Mouse (Mus musculus) thymus, adult 18-20 months (tissue): ENCODE measurements around the gene Ulk4.

ENCODE experiments used
- DNase-seq, 2 experiments: peaks; one replicate each; pipeline ENCODE4 v3.0.0; 2022; ENCODE audit warnings: mixed read lengths in 2 of 2

Ulk4 gene

DNA sequence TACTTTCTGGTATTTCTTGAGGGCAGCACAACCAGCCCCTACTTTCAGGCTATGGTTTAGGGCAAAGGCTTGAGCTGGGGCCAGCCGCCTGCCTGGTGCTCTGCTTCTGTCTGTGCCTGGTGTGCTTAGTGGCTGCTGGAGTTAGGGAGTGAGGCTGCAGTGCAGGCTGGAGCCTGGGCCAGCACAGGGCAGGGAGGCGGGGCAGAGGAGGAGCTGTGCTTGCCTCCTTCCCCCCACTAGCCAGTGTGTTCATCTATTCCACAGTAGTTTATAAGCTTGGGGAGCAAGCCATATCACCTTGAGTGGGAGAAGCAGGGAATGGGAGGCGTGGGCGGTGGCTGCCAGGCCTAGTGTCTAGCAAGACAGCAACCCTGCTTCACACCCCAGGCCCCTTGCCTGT is 313.9 kb downstream of the Ulk4 start:
- DNase-seq: no peak

DNA sequence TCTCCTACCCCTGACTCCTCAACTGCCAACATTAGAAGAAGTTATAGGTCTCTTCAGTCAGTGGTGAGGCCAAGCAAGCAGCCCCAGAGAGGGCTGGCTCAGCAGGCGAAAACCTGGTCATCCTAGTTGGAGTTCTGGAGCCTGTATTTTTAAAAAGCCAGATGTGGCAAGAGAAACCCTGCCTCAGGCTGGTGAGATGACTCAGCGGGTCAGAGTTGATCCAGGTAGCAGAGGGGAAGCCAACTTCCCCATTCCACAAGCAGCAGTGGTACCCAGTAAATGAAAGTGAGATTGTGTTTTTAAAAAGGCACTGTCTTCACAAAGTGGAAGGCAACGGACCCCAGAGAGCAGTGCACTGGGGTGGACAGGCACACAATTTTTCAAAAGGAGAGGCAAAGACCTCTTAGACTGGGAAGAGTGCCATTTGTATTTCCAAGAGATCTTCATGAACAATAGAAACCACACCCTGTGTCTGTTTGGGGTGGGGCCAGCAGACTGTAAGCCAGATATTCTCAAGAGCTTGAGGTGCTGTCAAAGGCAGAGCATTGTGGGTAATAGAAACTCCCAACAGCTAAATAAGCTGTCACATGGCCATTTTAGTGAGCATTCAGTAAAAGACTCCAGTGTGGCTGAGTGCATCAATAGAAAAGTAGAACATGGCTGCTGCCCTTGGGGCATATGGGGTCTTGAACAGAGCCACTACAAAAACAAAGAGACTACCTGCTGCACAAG is 314.9 kb downstream of the Ulk4 start:
- DNase-seq: no peak

DNA sequence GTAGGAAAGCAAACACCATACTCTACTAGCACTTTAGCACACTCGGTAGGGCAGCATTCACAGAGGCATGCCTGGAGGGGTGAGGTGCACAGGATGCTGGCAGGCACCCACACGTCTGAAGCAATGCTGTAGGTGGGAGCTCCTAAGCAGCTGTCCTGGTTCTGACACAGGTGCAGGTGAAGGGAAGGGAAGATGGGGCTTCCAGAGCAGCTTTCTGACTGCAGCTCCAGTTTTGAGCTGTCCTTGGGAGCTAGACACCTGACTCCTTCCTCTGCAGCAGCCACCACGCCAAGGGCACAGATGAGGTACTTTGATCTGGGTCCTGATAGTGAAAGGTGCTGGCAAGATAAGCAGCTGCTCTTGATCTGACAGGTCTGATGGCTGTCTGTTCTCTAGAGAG is 315.5 kb downstream of the Ulk4 start:
- peak; percentile 45 to 66 for DNase-seq

DNA sequence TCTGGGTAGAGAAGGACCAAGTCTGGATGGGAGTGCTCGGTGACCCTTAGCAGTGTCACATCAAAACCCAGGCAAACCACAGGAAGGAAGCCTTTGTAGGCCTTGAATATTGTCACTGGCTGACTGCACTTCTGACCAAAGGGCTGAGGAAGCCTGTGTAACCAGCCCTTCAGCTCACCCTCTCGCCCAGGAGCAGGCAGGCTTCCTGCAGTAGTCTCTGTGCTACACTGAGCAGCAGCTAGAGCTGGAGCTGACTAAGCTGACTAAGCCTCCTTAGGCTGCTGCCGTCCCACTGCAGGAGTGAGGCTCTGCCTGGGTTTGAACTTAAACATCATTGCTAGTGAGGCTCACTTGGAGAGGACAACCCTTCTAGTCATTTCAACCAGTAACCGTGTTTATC is 316.4 kb downstream of the Ulk4 start:
- no peak for DNase-seq

DNA sequence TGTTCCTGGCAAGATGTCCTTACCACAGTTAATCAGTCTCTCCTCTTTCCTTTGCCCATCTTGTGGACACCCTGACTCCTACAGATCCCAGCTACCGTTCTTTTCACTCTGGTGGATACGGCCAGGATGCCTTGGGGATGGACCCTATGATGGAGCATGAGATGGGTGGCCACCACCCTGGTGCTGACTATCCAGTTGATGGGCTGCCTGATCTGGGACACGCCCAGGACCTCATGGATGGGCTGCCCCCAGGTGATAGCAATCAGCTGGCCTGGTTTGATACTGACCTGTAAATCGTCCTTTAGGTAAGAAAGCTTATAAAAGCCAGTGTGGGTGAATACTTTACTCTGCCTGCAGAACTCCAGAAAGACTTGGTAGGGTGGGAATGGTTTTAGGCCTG is 317.8 kb downstream of the Ulk4 start:
- no peak for DNase-seq

DNA sequence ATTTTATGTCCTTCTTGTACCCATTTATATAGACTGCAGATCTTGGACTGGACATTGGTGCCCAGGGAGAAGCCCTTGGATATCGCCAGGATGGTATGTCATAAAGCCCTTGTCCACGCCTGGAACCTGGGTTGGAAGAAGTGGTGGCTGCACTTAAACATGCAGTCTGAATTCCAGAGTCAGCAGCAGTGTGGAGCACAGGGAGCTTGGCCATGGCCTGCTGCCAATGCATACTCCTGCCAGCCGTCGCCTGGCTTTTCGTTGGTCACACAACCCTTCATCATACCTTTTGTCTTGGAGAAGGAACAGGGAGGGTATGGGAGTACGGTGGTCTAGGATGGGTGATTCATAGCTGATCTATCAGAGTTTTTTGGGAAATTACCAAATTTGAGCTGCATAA is 318.4 kb downstream of the Ulk4 start:
- DNase-seq: no peak

DNA sequence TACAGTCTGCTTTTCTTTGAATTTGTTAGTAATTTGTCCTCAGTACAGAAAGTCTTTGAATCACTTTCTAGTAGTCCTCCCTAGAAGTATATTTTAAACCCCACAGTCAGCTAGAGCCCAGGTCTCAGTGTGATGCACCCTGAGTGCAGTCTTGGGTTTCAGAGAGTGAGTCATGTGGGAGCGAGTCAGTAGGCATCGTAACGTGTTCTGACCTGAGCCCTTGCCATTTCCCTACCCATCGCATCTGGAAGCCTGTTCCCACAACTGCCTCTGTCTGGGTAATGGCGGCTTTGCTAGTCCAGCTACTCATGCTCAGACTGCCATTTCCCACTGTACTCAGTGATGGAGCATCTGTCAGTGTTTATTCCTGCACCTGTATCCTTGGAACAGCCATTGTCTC is 318.9 kb downstream of the Ulk4 start:
- DNase-seq: no peak

DNA sequence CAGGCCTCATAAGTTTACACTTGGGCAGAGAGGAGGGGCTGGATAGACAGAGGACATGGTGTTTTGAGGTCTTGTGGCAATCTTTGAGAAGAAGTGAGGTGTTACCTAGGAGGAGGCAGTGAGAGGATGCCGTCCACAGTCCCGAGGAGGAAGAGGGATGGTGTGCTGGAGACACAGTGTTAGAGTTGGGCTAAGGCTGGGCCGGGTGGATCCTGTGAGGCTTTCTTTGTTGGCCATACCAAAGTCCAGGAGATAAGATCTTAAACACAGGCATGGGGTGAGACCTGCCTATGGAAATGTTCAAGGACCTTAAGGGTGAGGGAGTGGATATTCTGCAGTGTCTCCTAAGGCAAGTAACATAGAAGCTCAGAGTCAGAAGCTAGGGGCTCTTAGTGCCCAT is 325.1 kb downstream of the Ulk4 start:
- no peak for DNase-seq

DNA sequence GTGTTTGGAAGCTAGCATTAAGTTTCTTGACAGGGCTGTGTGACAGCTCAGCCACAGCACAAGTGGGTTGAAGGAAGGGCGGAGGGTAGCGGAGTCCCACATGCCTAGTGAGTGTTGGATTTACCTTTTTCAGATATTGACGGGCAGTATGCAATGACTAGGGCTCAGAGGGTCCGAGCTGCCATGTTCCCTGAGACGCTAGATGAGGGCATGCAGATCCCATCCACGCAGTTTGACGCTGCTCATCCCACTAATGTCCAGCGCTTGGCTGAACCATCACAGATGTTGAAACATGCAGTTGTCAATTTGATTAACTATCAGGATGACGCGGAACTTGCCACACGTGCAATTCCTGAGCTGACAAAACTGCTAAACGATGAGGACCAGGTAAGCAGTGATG is 326.2 kb downstream of the Ulk4 start:
- DNase-seq: no peak

DNA sequence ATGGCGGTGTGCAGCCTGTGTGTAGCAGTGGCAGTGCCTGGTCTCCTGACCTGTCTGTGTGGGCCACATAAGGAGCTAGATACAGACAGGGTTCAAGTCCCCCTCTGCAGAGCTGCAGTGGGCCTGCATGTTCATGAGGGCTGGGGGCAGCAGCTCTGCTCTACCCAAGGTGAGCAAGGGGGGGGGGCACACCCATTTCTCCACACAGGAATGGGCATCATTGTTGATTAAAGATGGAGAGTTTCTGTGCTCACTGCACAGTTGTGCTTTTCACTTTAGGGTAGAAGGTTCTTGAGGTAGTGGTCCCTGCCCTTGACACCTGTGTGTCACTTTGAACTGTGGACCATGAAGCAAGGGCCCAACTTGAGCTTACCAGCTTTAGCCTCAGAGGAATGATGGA is 328.2 kb downstream of the Ulk4 start:
- DNase-seq: no peak

DNA sequence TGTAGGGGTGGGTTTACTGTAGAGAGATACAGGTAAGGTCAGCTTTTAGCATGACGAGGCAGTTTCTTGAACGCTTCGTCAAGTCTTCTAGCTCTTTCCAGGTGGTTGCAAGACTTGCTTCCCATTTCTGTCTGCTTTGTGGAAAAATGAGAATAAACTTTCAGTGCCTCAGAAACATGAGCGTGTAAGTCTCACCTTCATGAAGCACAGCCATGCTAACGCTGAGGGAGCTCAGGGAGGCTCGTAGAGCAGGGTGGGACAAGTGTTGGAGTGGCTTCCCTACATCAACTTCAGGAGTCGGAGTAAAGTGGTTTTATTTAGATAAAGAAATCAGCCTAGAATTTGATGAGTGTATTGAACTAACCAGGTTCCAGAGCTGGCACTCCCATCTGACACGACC is 330.9 kb downstream of the Ulk4 start:
- DNase-seq: no peak

DNA sequence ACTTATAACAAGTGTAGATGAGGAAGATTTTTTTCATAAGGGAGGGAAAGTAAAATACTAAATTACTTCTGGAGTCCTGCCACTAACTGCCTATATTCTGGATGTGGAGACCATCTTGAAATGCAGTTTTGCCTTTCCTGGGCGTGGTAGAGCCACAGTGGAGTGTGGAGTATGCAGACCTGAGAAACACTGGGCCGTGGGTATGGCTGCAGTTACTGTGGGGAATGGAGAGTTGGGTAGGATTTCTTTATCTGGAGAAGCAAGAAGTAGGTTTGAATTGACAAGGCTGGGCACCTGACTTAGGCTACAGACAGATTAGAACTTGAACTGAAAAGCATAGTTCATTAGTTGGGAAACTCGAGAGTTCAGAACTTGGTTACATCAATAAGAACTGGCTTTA is 332.8 kb downstream of the Ulk4 start:
- DNase-seq: no peak

DNA sequence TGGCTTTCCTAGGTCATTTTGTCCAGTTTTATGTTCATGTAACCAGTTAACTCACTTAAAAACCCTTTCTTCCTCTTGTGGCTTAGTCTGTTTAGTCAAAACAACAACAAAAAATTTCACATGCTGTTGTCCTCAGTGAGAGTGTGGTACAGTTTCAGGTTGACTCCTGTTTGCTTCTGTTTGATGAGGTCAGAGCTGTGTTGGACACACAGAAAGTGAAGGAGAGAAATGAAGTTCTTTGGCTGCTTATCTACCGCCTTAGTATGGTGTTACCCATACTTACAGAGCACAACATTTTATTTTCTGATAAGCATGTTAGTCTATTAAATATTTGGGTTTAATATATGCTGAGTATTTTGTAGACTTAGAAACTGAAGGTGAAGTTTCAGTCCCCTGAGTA is 333.2 kb downstream of the Ulk4 start:
- no peak for DNase-seq

DNA sequence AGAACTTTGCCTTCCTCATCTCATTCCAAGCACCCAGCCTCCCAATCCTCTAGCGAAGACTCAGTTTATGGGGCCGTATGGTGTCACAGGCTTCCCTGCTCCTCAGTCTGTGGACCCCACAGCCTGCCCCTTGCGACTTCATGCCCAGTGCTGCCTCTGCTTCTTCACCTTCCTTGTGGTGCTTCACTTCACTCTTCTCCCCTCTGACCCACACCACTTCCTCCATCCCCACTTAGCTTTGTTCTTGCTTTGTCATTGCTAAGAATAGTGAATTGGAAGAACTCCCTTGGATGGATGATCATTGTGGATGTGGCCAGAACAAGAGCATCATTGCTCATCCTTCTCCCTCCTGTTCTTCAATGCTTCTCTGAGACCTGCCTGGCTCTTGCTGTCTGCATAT is 336.1 kb downstream of the Ulk4 start:
- no peak for DNase-seq

DNA sequence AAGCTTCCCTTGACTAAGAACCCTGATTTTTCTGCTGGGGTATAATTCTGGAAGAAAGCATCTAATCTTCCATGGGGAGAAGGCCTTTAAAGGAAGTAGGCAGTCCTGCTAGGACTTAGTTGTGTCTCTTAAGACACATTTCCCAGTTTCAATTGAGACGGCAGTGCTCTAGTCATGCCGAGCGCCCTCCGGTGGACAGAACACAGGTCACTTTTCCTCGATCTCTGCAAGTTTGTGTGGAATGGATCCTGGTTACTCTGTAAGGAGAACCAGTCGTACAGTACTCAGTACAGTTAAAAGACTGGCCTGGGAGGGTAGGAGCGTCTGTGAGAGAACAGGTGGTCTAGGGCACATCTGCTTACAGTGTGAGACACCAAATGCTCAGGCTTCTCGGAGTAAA is 340.6 kb downstream of the Ulk4 start:
- no peak for DNase-seq

DNA sequence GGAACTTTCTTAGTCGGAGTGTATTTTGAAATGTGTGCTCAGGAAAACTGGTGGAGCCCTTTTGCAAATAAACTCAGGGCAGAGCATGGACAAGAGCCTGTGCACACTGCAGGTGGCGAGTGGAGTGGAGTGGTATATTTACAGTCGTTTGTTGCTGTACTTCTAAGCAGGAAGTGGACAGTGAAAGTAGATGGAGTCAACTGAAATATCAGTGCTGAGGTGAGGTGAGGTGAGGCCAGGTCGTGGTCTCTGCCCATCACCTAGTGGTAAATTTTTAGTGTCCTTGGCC is 341.4 kb downstream of the Ulk4 start:
- no peak for DNase-seq

DNA sequence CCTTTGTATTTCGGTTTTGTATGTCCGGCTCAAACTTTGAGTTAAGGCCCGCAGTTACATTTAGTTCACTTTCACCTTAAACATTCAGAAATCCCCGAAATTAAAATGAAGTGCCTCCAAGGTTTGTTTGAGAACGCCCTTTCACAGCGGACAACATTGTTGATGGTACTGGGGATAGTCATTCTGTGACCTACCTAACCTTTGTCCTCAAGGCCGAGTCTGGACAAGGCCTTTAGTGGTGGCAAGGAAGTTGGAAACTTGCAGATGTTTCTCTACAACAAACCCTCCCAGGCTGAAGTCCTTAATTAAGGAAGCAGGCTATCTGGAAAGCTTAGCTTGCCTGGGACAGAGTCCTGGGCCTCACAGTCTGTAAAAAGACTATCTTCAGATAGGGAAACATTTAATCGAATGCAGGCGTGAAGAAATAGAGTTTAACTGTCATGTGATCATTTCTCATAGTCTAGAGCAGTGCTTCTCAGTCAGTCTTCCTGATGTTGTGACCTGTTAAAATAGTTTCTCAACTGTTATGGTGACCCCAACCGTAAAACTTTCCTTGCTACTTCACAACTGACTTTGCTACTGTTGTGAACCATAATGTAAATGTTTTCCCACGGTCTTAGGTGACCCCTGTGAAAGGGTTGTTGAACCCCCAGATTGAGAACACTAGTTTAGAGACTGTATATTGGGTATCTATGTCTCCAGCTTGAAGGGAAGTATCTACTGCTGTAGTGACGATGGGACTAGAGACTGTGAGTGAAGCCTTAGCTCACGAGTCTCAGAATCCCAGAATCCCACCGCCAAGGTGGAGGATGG is 342.0 kb downstream of the Ulk4 start:
- DNase-seq: no peak

DNA sequence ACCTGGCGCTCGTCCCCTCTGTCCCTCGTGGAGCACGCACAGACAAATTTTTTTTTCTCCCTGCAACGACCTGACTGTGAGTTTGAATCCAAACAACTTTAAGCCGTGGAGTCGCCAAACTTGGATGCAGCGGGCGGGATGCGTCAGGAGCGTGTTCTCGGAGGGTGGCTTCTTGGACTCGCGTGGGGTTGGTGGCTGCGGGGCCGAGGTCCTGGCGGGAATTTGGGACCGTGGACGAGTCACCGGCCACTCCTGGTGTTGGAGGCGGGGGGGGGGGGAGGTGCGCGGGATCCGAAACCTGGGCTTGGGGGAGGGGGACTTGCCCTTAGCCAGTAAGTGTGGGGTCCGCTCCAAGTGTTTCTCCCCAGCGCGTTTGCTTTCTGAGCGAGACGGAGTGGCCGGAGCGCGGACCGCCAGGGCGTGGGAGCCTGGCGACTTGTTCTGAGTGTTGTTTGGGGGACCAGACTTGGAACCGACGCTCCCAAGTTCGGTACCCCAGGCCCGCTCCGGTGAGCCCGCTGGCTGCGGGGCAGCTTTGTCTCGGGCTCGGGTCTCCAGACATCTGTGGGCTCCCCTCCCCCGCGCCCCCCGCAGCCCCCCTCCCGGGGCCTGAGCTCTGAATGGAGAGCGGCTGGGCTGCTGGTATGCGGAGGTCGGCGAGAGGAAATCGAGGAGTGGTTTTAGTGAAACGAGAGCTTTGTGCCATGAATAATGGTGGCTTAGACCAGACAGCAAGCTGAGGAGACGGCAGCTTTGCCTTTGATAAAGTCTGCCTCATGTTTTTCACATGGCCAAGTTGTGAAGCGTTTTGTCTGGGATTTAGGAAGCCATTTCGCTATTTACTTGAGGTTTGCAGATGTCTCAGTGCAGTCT is 342.9 kb downstream of the Ulk4 start:
- peak; percentile 23 to 50 for DNase-seq

DNA sequence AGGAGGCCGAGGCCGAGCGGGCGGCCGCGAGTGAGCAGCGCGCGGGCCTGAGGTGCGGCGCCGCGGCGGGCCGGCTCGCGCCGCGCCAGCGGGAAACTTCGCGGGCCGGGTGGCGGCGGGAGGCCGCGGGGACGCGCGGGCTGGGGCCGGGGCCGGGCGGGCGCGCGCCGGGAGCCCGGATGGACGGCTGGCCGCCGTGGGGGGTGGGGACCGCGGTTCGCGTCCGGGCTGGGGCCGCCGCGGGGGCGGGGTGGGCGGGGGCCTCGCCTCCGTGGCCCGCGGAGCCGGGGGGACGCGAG is 343.5 kb downstream of the Ulk4 start:
- no peak for DNase-seq

DNA sequence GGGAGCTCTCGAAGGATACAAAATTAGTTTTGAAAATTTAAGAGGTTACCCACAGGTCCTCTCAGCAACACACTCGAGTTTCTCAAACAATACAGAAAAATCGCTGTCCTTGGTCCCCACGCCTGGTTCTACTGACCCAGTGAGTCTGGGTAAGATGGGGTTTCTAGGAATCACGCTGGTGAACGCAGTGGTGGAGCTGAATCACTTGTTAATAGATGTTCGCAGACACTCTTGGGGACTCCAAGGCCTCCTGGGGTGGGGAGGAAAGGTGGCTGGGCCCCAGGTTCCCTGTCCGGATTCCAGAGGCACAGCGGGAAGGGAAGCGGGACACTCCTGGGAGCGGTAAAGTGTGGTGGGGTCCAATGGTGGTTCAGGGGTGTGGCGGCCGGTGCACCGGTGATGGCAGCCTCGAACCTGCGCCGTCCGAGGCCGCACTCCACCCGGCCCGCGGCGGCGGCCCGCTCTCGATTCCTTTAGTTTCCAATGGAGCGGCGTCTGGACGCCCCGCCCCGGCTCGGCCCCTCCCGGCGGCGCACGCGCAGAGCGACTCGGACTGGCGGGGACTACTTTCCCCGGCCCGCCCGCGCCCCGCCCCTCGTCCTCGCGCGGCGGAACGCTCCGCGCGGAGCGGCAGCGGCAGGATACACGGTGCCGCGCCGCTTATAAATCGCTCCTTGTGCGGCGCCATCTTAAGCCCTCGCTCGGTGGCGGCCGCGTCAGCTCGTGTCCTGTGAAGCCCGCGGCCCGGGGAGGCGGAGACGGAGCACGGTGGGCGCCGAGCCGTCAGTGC is 344.0 kb downstream of the Ulk4 start:
- DNase-seq: peak; percentile 89 to 92

DNA sequence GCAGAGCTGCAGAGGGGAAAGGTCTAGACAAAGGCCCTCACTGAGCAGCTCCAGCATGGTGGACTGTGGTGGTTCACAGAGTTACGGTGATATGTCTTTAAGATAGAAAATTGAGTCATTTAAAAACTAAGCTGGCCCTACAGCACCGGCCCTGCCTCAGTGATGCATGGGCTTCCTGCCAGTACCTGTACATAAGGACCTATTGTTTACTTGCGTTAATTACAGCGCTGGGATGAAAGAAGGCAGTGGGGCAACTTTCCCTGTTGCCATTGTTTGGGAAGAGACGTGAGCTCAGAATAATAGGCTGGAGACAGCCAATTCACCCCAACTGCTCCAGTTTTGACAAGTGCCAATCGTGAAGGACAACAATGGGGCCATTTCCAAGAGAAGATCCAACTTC is 344.6 kb downstream of the Ulk4 start:
- DNase-seq: no peak

DNA sequence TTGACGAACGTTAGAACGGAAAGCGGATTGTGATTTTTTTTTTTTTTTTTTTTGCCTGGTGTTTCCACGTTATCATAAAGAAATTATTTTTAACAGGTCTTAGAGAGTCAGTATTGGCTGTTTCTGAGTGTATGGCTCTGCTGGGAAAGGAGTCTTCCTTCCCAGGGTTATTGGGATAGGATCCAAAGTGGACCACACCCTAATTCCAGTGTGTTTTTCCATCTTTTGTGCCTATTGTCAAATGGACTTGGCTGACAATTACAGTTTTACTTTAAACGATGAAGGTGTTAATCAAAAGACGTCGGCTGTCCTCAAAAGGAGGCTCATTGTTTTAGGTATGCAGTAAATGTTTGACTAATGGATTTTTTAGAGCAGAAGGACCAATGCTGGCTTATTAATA is 346.2 kb downstream of the Ulk4 start:
- DNase-seq: no peak

DNA sequence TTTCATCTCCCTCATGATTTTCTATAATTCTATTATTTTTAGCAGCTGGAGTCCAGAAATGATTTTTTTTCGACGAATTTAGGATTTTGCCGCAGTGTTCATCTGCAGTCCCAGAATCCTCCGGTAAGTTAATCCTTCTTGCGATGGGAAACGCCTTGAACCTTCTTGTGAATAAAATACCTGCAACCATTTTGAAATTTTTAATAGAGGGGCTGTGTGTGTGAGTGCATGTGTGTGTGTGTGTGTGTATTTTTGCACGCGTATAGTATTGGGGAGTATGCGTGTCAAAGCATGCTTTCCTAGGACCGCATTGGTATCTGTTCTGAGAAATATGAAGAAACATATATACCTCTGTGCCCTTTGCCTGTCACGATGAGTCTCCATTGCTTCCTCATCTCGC is 347.0 kb downstream of the Ulk4 start:
- no peak for DNase-seq
